Mouse (Mus musculus): ENCODE results near the gene Plcl2.
"Not testable (repeated sequence)": the region's sequence is repeated elsewhere in the genome, so short reads cannot be mapped to it uniquely, and the experiment has no call there.

Plcl2 gene

GRCm38 (mm10) chr17:50678748-50679147 is 169.5 kb downstream of the Plcl2 start:
- DNase-seq, result peak; percentile 53

GRCm38 (mm10) chr17:50679613-50680534 is 170.7 kb downstream of the Plcl2 start:
- DNase-seq, result no peak

- no peak for DNase-seq
Observed at GRCm38 (mm10) chr17:50682696-50683095, 173.5 kb downstream of the Plcl2 start.

- no peak for DNase-seq
Observed at GRCm38 (mm10) chr17:50684960-50685645, 175.9 kb downstream of the Plcl2 start.

GRCm38 (mm10) chr17:50687670-50688069 is 178.5 kb downstream of the Plcl2 start:
- DNase-seq, result no peak

GRCm38 (mm10) chr17:50688135-50688534 is 178.9 kb downstream of the Plcl2 start:
- DNase-seq, result no peak

- not testable (repeated sequence) for DNase-seq
Observed at GRCm38 (mm10) chr17:50698410-50698809, 189.2 kb downstream of the Plcl2 start.

GRCm38 (mm10) chr17:50710497-50711222 is 201.5 kb downstream of the Plcl2 start:
- DNase-seq, result peak; percentile 52

- no peak for DNase-seq
Observed at GRCm38 (mm10) chr17:50717586-50717985, 208.4 kb downstream of the Plcl2 start.

GRCm38 (mm10) chr17:50724376-50724775 is 215.2 kb downstream of the Plcl2 start:
- no peak for DNase-seq

- DNase-seq, result no peak
Observed at GRCm38 (mm10) chr17:50726265-50726664, 217.1 kb downstream of the Plcl2 start.

- no peak for DNase-seq
Observed at GRCm38 (mm10) chr17:50729031-50729430, 219.8 kb downstream of the Plcl2 start.

- no peak for DNase-seq
Observed at GRCm38 (mm10) chr17:50729577-50729976, 220.4 kb downstream of the Plcl2 start.

GRCm38 (mm10) chr17:50730896-50731295 is 221.7 kb downstream of the Plcl2 start:
- DNase-seq, result no peak

GRCm38 (mm10) chr17:50731876-50732275 is 222.7 kb downstream of the Plcl2 start:
- DNase-seq, result no peak

GRCm38 (mm10) chr17:50733390-50733789 is 224.2 kb downstream of the Plcl2 start:
- no peak for DNase-seq

GRCm38 (mm10) chr17:50734781-50735180 is 225.6 kb downstream of the Plcl2 start:
- DNase-seq, result no peak

GRCm38 (mm10) chr17:50735382-50735954 is 226.3 kb downstream of the Plcl2 start:
- no peak for DNase-seq

- DNase-seq, result no peak
Observed at GRCm38 (mm10) chr17:50735955-50736533, 226.8 kb downstream of the Plcl2 start.

GRCm38 (mm10) chr17:50737068-50737467 is 227.9 kb downstream of the Plcl2 start:
- no peak for DNase-seq

Data from retina, postnatal 1 day (tissue).